Mouse (Mus musculus) left cerebral cortex, adult 11 months (tissue): ENCODE data around the gene Ckap4.
"Not testable (repeated sequence)": the region's sequence is repeated elsewhere in the genome, so short reads cannot be mapped to it uniquely, and the experiment has no call there.

Experiments
- DNase-seq: peaks from one replicate; pipeline ENCODE4 v3.0.0; 2022; ENCODE audit warnings: low spot score

Gene Ckap4

GRCm38 (mm10) chr10:84549146-84549919 lies 15.5 kb upstream of the Ckap4 start:
- no peak for DNase-seq

GRCm38 (mm10) chr10:84544841-84545610 lies 11.2 kb upstream of the Ckap4 start:
- no peak for DNase-seq

GRCm38 (mm10) chr10:84542802-84543658 lies 9.2 kb upstream of the Ckap4 start:
- DNase-seq = no peak

GRCm38 (mm10) chr10:84539651-84540050 lies 5.8 kb upstream of the Ckap4 start:
- DNase-seq = no peak

GRCm38 (mm10) chr10:84535859-84536258 lies 2.0 kb upstream of the Ckap4 start:
- DNase-seq = no peak

- DNase-seq = no peak
Observed at GRCm38 (mm10) chr10:84535458-84535857, 1.6 kb upstream of the Ckap4 start.

GRCm38 (mm10) chr10:84532911-84533882 lies 665 bp downstream of the Ckap4 start:
- DNase-seq = no peak

GRCm38 (mm10) chr10:84532191-84532889 lies 1.5 kb downstream of the Ckap4 start:
- DNase-seq = no peak

- DNase-seq = no peak
Observed at GRCm38 (mm10) chr10:84531576-84531975, 2.3 kb downstream of the Ckap4 start.

- no peak for DNase-seq
Observed at GRCm38 (mm10) chr10:84530388-84530787, 3.5 kb downstream of the Ckap4 start.

- DNase-seq = no peak
Observed at GRCm38 (mm10) chr10:84527631-84528030, 6.2 kb downstream of the Ckap4 start.

GRCm38 (mm10) chr10:84527070-84527469 lies 6.8 kb downstream of the Ckap4 start:
- DNase-seq = no peak

- no peak for DNase-seq
Observed at GRCm38 (mm10) chr10:84526488-84526887, 7.4 kb downstream of the Ckap4 start.

- no peak for DNase-seq
Observed at GRCm38 (mm10) chr10:84523682-84524081, 10.2 kb downstream of the Ckap4 start.

GRCm38 (mm10) chr10:84516414-84516927 lies 17.4 kb downstream of the Ckap4 start:
- no peak for DNase-seq

GRCm38 (mm10) chr10:84515980-84516379 lies 17.9 kb downstream of the Ckap4 start:
- not testable (repeated sequence) for DNase-seq

GRCm38 (mm10) chr10:84515512-84515950 lies 18.3 kb downstream of the Ckap4 start:
- DNase-seq = peak; percentile 66

- DNase-seq = no peak
Observed at GRCm38 (mm10) chr10:84514038-84514578, 19.8 kb downstream of the Ckap4 start.

- DNase-seq = no peak
Observed at GRCm38 (mm10) chr10:84512766-84513165, 21.1 kb downstream of the Ckap4 start.

GRCm38 (mm10) chr10:84508603-84509002 lies 25.3 kb downstream of the Ckap4 start:
- no peak for DNase-seq
